Mouse (Mus musculus) CD4-positive helper T cell, adult 2 months (primary cell): ENCODE measurements at regions not wholly inside any gene's neighbourhood (a gene's known extent, or its start where the extent isn't known, plus 50 kb on each side); places are given as distances from the start of the nearest gene placed in this dataset.

Source experiments
- DNase-seq: peaks from one replicate; pipeline ENCODE4 v3.0.0-alpha.2; 2012; ENCODE audit warnings: low read depth, missing footprints, low spot score

DNA sequence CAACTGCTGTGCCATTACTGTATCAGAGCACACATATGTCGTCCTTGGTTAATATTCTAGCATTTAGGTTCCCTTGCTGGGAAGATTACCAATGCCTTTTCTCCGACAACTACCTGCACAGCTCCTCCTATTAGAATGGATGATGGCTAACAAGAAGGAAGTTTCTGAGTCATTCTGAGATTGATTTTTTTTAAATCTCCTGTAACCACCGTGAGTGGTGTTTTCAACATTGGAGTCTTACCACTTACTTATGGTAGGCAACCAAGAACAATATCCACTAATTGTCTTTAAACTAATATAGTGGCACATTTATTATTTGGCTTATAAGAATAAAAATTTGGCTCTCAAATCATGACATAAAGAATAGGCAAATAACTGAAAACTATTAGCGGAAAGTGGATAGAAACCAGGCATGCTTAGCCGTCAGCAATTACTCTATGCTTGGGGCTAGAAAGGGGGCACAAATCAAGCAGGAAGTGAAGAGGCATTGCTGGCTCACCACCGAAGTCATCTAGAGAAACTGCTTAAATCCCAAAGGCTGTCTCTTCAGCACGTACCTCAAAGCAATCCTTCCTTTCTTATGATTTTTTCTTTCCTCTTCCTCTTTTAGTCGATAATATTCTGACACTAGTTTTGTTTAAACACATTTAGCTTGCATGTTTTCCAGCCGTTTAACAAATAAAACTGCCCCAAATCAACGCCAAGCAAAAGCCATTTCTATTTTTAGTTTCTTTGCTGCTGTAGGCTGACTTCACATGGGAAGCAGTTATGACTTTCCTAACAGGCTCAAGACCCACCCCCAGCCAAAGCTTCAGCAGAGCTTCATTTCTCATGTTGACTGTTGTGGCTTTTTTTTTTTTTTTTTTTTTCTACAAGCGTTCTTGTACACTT, 484.8 kb upstream of the Gm7489 start:
- DNase-seq = peak; percentile 21

DNA sequence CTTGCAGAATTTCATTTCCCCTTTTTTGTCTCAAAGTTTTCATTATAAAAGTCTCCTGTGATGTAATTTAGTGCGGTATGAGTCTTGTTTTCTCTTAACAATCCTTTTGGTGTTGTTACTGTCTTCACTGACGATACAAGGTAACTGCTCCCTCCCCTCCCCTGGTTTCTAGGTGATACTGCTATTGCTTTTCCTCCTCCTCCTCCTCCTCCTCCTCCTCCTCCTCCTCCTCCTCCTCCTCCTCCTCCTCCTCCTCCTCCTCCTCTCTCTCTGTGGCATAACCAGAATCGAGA, 484.2 kb upstream of the Gm7489 start:
- no peak for DNase-seq
